In genomic region chr5:75075383-75075941, GRCm38 (mm10) we compare ENCODE assay signal across 10 mouse cellular contexts. TPM values are rescaled to one million over a fixed set of nuclear protein-coding genes. Genes with fewer than 3 reads are reported as not detected.
DNase-seq lines count a peak whose midpoint lies in the region; ATAC-seq lines count a peak whose summit lies in the region.
"Had no signal": no experiment of that assay in that cellular context is flagged by ENCODE, and none has a peak within 500 bp of the region (broad histone marks: within the 10 kb centered on the region; RNA-seq: fewer than 3 reads in every experiment).

Gene Gsx2 (plus strand): TSS chr5:75075601.

- H3K27me3 ChIP-seq in heart, embryonic 11.5 days (ENCODE audit: control insufficient read depth, insufficient read depth, low read length): peaks cover 98% of the 10 kb centered on the region
- peaks cover 88% of the 10 kb centered on the region for H3K27me3 ChIP-seq in forebrain, embryonic 15.5 days
- peaks cover 100% of the 10 kb centered on the region for H3K27me3 ChIP-seq in midbrain, embryonic 10.5 days (ENCODE audit: low read depth, poor library complexity, severe bottlenecking)

- H3K4me2 ChIP-seq in heart, embryonic 11.5 days: peak within 1 kb of the TSS; percentile 55
- H3K4me2 ChIP-seq in forebrain, embryonic 15.5 days (replicated peaks): peak within 1 kb of the TSS; percentile 70

- H3K36me3 ChIP-seq in heart, embryonic 11.5 days (ENCODE audit: control insufficient read depth, insufficient read depth, low read length): no peaks in the 10 kb centered on the region
- no peaks in the 10 kb centered on the region for H3K36me3 ChIP-seq in forebrain, embryonic 15.5 days
- H3K36me3 ChIP-seq in midbrain, embryonic 10.5 days: no peaks in the 10 kb centered on the region

- under 1% methylated on average over 41 of the region's 41 CpGs for WGBS in heart, embryonic 11.5 days (ENCODE audit: insufficient replicate concordance)
- under 1% methylated on average over 40 of the region's 41 CpGs for WGBS in forebrain, embryonic 15.5 days
- 0% methylated on average over 41 of the region's 41 CpGs for WGBS in midbrain, embryonic 10.5 days

- no peaks in the 10 kb centered on the region for H3K9me3 ChIP-seq in heart, embryonic 11.5 days (replicated peaks; ENCODE audit: control insufficient read depth, low read length)
- H3K9me3 ChIP-seq in forebrain, embryonic 15.5 days: no peaks in the 10 kb centered on the region
- no peaks in the 10 kb centered on the region for H3K9me3 ChIP-seq in midbrain, embryonic 10.5 days (replicated peaks)

- peak within 1 kb of the TSS; percentile 10; the same call in 1 of the 2 replicates for H3K4me3 ChIP-seq in heart, embryonic 11.5 days (ENCODE audit: low read depth, low read length)
- peak within 1 kb of the TSS; percentile 48 for H3K4me3 ChIP-seq in forebrain, embryonic 15.5 days
- H3K4me3 ChIP-seq in midbrain, embryonic 10.5 days: peak within 1 kb of the TSS; percentile 46

- no peak for ATAC-seq in heart, embryonic 11.5 days (replicated peaks; ENCODE audit: insufficient number of reproducible peaks, low FRiP score, low TSS enrichment)
- peak; percentile 69 for ATAC-seq in forebrain, embryonic 15.5 days (replicated peaks)
- ATAC-seq in megakaryocyte-erythroid progenitor cell, adult 5-6 weeks (replicated peaks; ENCODE audit: low FRiP score, low TSS enrichment, poor library complexity, severe bottlenecking): no peak
- no peak for ATAC-seq in CD4-positive, CD25-positive, alpha-beta regulatory T cell, adult 4 months

- no peak for DNase-seq in heart, postnatal 4 days
- peak; percentile 46 for DNase-seq in ES-CJ7 (ENCODE audit: low read depth, low spot score)
- peak; percentile 58 for DNase-seq in midbrain, embryonic 10.5 days (ENCODE audit: low spot score)
- no peak for DNase-seq in cerebellum, adult 11 months
- DNase-seq: gastrocnemius, postnatal 36 days had no signal

- H3K27ac ChIP-seq in heart, embryonic 11.5 days (ENCODE audit: low read depth, low read length): no peak within 1 kb of the TSS
- H3K27ac ChIP-seq in forebrain, embryonic 15.5 days (replicated peaks): 0 out of 2 replicates have a peak within 1 kb of the TSS, but pooled peaks have one; percentile 11
- H3K27ac ChIP-seq in midbrain, embryonic 10.5 days (replicated peaks): peak within 1 kb of the TSS; percentile 49; the same call in 1 of the 2 replicates

- no peak within 1 kb of the TSS for H3K9ac ChIP-seq in heart, embryonic 11.5 days (ENCODE audit: low read depth, low read length)
- H3K9ac ChIP-seq in forebrain, embryonic 15.5 days (replicated peaks): peak within 1 kb of the TSS; percentile 49

- H3K4me1 ChIP-seq in heart, embryonic 11.5 days (ENCODE audit: control insufficient read depth, insufficient read depth, low read length): peaks cover 12% of the 10 kb centered on the region
- peaks cover 39% of the 10 kb centered on the region for H3K4me1 ChIP-seq in forebrain, embryonic 15.5 days
- peaks cover 47% of the 10 kb centered on the region for H3K4me1 ChIP-seq in midbrain, embryonic 10.5 days

RNA-seq across cellular contexts. Expression of gene Gsx2, which starts in this region (rescaled TPM):
- not detected in 2 replicates for polyA plus RNA-seq in heart, embryonic 11.5 days (2014; fragmentation: Nextera tagmentation; extraction: Ambion mirVana)
- total RNA-seq in heart, postnatal 4 days (2021): not detected
- polyA plus RNA-seq in forebrain, embryonic 15.5 days (2015; fragmentation: Nextera tagmentation; extraction: Ambion mirVana): 7.2 and 7.5 TPM in 2 replicates
- 2.5 and 3.4 TPM in 2 replicates for polyA plus RNA-seq in midbrain, embryonic 10.5 days (2016; fragmentation: Nextera tagmentation; extraction: Ambion mirVana)
- total RNA-seq in megakaryocyte-erythroid progenitor cell, adult 5-6 weeks (2014; fragmentation: Nextera tagmentation): not detected in 2 replicates
- not detected in 2 replicates for total RNA-seq in megakaryocyte-erythroid progenitor cell, adult 5-6 weeks (2017)
- not detected for polyA plus RNA-seq in CD4-positive, CD25-positive, alpha-beta regulatory T cell, adult 4 months (2017; shearing (Covaris generic))
- total RNA-seq: gastrocnemius, postnatal 36 days; megakaryocyte progenitor cell, adult 5-6 weeks had no signal

Comparison
In these comparisons a context has a peak if more than half of its experiments do, and no peak if none do; other contexts are left out.
1. DNase-seq: peak in ES-CJ7 (single experiment) and midbrain, embryonic 10.5 days (single experiment); none in heart, postnatal 4 days (single experiment) and cerebellum, adult 11 months (single experiment).
2. Peak in every context shown above with its lines, with median percentiles within 50 percentile points of each other: H3K4me3 ChIP-seq.